Comparison of ENCODE assay signal across 8 mouse cellular contexts in genomic region chr5:134101883-134102282, GRCm38 (mm10). TPM values are rescaled to one million over a fixed set of nuclear protein-coding genes. Genes with fewer than 3 reads are reported as not detected.
A peak's percentile ranks its signal among the peaks of the same experiment; 100 is the strongest.
DNase-seq lines count a peak whose midpoint lies in the region; ATAC-seq lines count a peak whose summit lies in the region.

No protein-coding gene starts in this region.

- peak; percentile 16 for DNase-seq in hindbrain, embryonic 10.5 days (ENCODE audit: low spot score)
- DNase-seq in hindbrain, embryonic 11.5 days (ENCODE audit: low spot score): no peak
- peak; percentile 44 for DNase-seq in embryo, embryonic 11 days
- DNase-seq in kidney, adult 11 months: peak; percentile 86
- no peak for DNase-seq in layer of hippocampus, postnatal 36 days
- DNase-seq in layer of hippocampus, postnatal 25 days (ENCODE audit: extremely low spot score in 1 of 2, low spot score in 1 of 2): no peak

- H3K27me3 ChIP-seq in hindbrain, embryonic 10.5 days (ENCODE audit: insufficient read depth, poor library complexity, severe bottlenecking): peaks cover 7% of the 10 kb centered on the region; the same call in 1 of the 2 replicates
- no peaks in the 10 kb centered on the region for H3K27me3 ChIP-seq in hindbrain, embryonic 11.5 days (ENCODE audit: control insufficient read depth, insufficient read depth, low read length)
- H3K27me3 ChIP-seq in midbrain, embryonic 15.5 days (replicated peaks): no peaks in the 10 kb centered on the region

- H3K36me3 ChIP-seq in hindbrain, embryonic 10.5 days: peaks cover 17% of the 10 kb centered on the region
- no peaks in the 10 kb centered on the region for H3K36me3 ChIP-seq in hindbrain, embryonic 11.5 days (ENCODE audit: control insufficient read depth, insufficient read depth, low read length)
- no peaks in the 10 kb centered on the region; the same call in 1 of the 2 replicates for H3K36me3 ChIP-seq in midbrain, embryonic 15.5 days (replicated peaks)

- 39% methylated on average over 5 of the region's 5 CpGs for WGBS in hindbrain, embryonic 10.5 days
- WGBS in hindbrain, embryonic 11.5 days: 35% methylated on average over 5 of the region's 5 CpGs
- whole genome bisulfite sequencing in midbrain, embryonic 15.5 days: 44% methylated on average over 5 of the region's 5 CpGs

- no peak overlapping the region for H3K4me2 ChIP-seq in hindbrain, embryonic 11.5 days (replicated peaks; ENCODE audit: low read depth, low read length)
- peak overlapping the region; percentile 83 for H3K4me2 ChIP-seq in midbrain, embryonic 15.5 days

- H3K4me3 ChIP-seq in hindbrain, embryonic 10.5 days: peak overlapping the region; percentile 11; the same call in 1 of the 2 replicates
- no peak overlapping the region for H3K4me3 ChIP-seq in hindbrain, embryonic 11.5 days (ENCODE audit: low read depth, low read length)
- H3K4me3 ChIP-seq in midbrain, embryonic 15.5 days: peak overlapping the region; percentile 95

- no peak overlapping the region for H3K27ac ChIP-seq in hindbrain, embryonic 10.5 days
- no peak overlapping the region for H3K27ac ChIP-seq in hindbrain, embryonic 11.5 days (ENCODE audit: low read depth, low read length)
- H3K27ac ChIP-seq in midbrain, embryonic 15.5 days: no peak overlapping the region

- no peak for ATAC-seq in hindbrain, embryonic 11.5 days (ENCODE audit: low FRiP score)
- no peak for ATAC-seq in midbrain, embryonic 15.5 days (replicated peaks)
- no peak for ATAC-seq in megakaryocyte-erythroid progenitor cell, adult 5-6 weeks (replicated peaks; ENCODE audit: low FRiP score, low TSS enrichment, poor library complexity, severe bottlenecking)

- H3K9me3 ChIP-seq in hindbrain, embryonic 10.5 days: peaks cover 3% of the 10 kb centered on the region; the same call in 1 of the 2 replicates
- H3K9me3 ChIP-seq in hindbrain, embryonic 11.5 days (ENCODE audit: control insufficient read depth, low read length): no peaks in the 10 kb centered on the region
- H3K9me3 ChIP-seq in midbrain, embryonic 15.5 days: no peaks in the 10 kb centered on the region

- H3K4me1 ChIP-seq in hindbrain, embryonic 10.5 days (replicated peaks): peaks cover 42% of the 10 kb centered on the region
- H3K4me1 ChIP-seq in hindbrain, embryonic 11.5 days (replicated peaks; ENCODE audit: control insufficient read depth, insufficient read depth, low read length): no peaks in the 10 kb centered on the region
- peaks cover 34% of the 10 kb centered on the region for H3K4me1 ChIP-seq in midbrain, embryonic 15.5 days

- H3K9ac ChIP-seq in hindbrain, embryonic 11.5 days (ENCODE audit: low read depth, low read length): no peak overlapping the region
- H3K9ac ChIP-seq in midbrain, embryonic 15.5 days: peak overlapping the region; percentile 16; the same call in 1 of the 2 replicates

RNA-seq across cellular contexts. Expression of gene Castor2, which starts 2.4 kb away (rescaled TPM):
- polyA plus RNA-seq in hindbrain, embryonic 10.5 days (2016; fragmentation: Nextera tagmentation; extraction: Ambion mirVana): 10.3 TPM in 2 replicates
- 12.3 and 13.2 TPM in 2 replicates for polyA plus RNA-seq in hindbrain, embryonic 11.5 days (2014; fragmentation: Nextera tagmentation; extraction: Ambion mirVana)
- 31.7 and 33.1 TPM in 2 replicates for polyA plus RNA-seq in midbrain, embryonic 15.5 days (2015; fragmentation: Nextera tagmentation; extraction: Ambion mirVana)
- total RNA-seq in megakaryocyte-erythroid progenitor cell, adult 5-6 weeks (2014; fragmentation: Nextera tagmentation): 0.31 and 7.3 TPM in 2 replicates
- total RNA-seq in megakaryocyte-erythroid progenitor cell, adult 5-6 weeks (2017): 0.53 and 1.0 TPM in 2 replicates
- total RNA-seq in layer of hippocampus, postnatal 36 days (2021): 10 to 100 TPM; 71.5 to 79.3 TPM
- 10 to 100 TPM; 64.5 to 69.2 TPM for total RNA-seq in layer of hippocampus, postnatal 25 days (2021)

Comparison
In these comparisons a context has a peak if more than half of its experiments do, and no peak if none do; other contexts are left out.
1. DNase-seq: peak in hindbrain, embryonic 10.5 days (single experiment), embryo, embryonic 11 days (single experiment) and kidney, adult 11 months (single experiment); none in hindbrain, embryonic 11.5 days (single experiment), layer of hippocampus, postnatal 36 days (0 of 2) and layer of hippocampus, postnatal 25 days (0 of 2).
2. RNA of gene Castor2, which starts 2.4 kb away (total RNA-seq): 71.5 to 79.3 TPM in layer of hippocampus, postnatal 36 days and 64.5 to 69.2 TPM in layer of hippocampus, postnatal 25 days; 0.31 to 7.3 TPM in megakaryocyte-erythroid progenitor cell, adult 5-6 weeks; every median in the first group is over 4 times any median in the second.